Mouse (Mus musculus): ENCODE measurements around the gene Hoxb7. TPM values are rescaled to one million over a fixed set of nuclear protein-coding genes. Genes with fewer than 3 reads are reported as not detected.

The Hoxb7 gene
- polyA plus RNA-seq, 1 experiment from 2014 or later = 0.39 TPM

GRCm38 (mm10) chr11:96301837-96302236 lies 15.4 kb downstream of the Hoxb7 start:
- Histone ChIP-seq H3K27ac (replicated peaks; ENCODE audit: low read depth, low read length) (no peak overlapping the region), H3K9ac (ENCODE audit: low read depth, low read length) (no peak overlapping the region), H3K4me1 (ENCODE audit: control insufficient read depth, insufficient read depth, low read length) (no peaks in the 10 kb centered on the region), H3K4me2 (ENCODE audit: low read depth, low read length) (no peak overlapping the region), H3K36me3 (ENCODE audit: control insufficient read depth, insufficient read depth, low read length) (no peaks in the 10 kb centered on the region), H3K9me3 (ENCODE audit: control insufficient read depth, low read length) (no peaks in the 10 kb centered on the region), H3K4me3 (ENCODE audit: low read depth, low read length) (no peak overlapping the region), H3K27me3 (replicated peaks; ENCODE audit: control insufficient read depth, insufficient read depth, low read length) (peaks cover 100% of the 10 kb centered on the region)
- DNase-seq (ENCODE audit: low spot score) (no peak), ATAC-seq (ENCODE audit: low read depth) (no peak)
- 2% methylated on average over 15 of the region's 15 CpGs for WGBS

GRCm38 (mm10) chr11:96302381-96303150 lies 16.1 kb downstream of the Hoxb7 start:
- Histone ChIP-seq H3K9me3 (ENCODE audit: control insufficient read depth, low read length) (no peaks in the 10 kb centered on the region), H3K4me3 (ENCODE audit: low read depth, low read length) (no peak overlapping the region; the same call in 1 of the 2 replicates), H3K27me3 (replicated peaks; ENCODE audit: control insufficient read depth, insufficient read depth, low read length) (peaks cover 100% of the 10 kb centered on the region), H3K4me2 (ENCODE audit: low read depth, low read length) (no peak overlapping the region), H3K9ac (ENCODE audit: low read depth, low read length) (no peak overlapping the region), H3K4me1 (ENCODE audit: control insufficient read depth, insufficient read depth, low read length) (no peaks in the 10 kb centered on the region), H3K36me3 (ENCODE audit: control insufficient read depth, insufficient read depth, low read length) (no peaks in the 10 kb centered on the region), H3K27ac (replicated peaks; ENCODE audit: low read depth, low read length) (no peak overlapping the region)
- no peak for DNase-seq (ENCODE audit: low spot score)
- ATAC-seq (ENCODE audit: low read depth) = no peak
- WGBS = 6% methylated on average over 23 of the region's 23 CpGs

GRCm38 (mm10) chr11:96303151-96304099 lies 17.0 kb downstream of the Hoxb7 start, which contains the start of gene Hoxb5:
Hoxb5 (plus strand) TSS chr11:96303336.
- H3K4me2 ChIP-seq (ENCODE audit: low read depth, low read length) = peak within 1 kb of the TSS; percentile 27
- H3K36me3 ChIP-seq (ENCODE audit: control insufficient read depth, insufficient read depth, low read length) = no peaks in the 10 kb centered on the region
- peaks cover 100% of the 10 kb centered on the region for H3K27me3 ChIP-seq (replicated peaks; ENCODE audit: control insufficient read depth, insufficient read depth, low read length)
- H3K9me3 ChIP-seq (ENCODE audit: control insufficient read depth, low read length) = no peaks in the 10 kb centered on the region
- 2% methylated on average over 55 of the region's 69 CpGs for WGBS
- peak within 1 kb of the TSS; percentile 12; the same call in 1 of the 2 replicates for H3K4me3 ChIP-seq (ENCODE audit: low read depth, low read length)
- ATAC-seq (ENCODE audit: low read depth) = no peak; the same call in 1 of the 2 replicates
- no peaks in the 10 kb centered on the region for H3K4me1 ChIP-seq (ENCODE audit: control insufficient read depth, insufficient read depth, low read length)
- H3K27ac ChIP-seq (replicated peaks; ENCODE audit: low read depth, low read length) = no peak within 1 kb of the TSS; the same call in 1 of the 2 replicates
- no peak within 1 kb of the TSS for H3K9ac ChIP-seq (ENCODE audit: low read depth, low read length)
- peak; percentile 48 for DNase-seq (ENCODE audit: low spot score)

GRCm38 (mm10) chr11:96304381-96305195 lies 18.2 kb downstream of the Hoxb7 start:
- no peak for DNase-seq (ENCODE audit: low spot score)
- Histone ChIP-seq H3K36me3 (ENCODE audit: control insufficient read depth, insufficient read depth, low read length) (no peaks in the 10 kb centered on the region), H3K9ac (ENCODE audit: low read depth, low read length) (no peak overlapping the region; the same call in 1 of the 2 replicates), H3K4me3 (ENCODE audit: low read depth, low read length) (peak overlapping the region; percentile 8; the same call in 1 of the 2 replicates), H3K4me2 (ENCODE audit: low read depth, low read length) (peak overlapping the region; percentile 12; the same call in 1 of the 2 replicates), H3K4me1 (ENCODE audit: control insufficient read depth, insufficient read depth, low read length) (no peaks in the 10 kb centered on the region), H3K9me3 (ENCODE audit: control insufficient read depth, low read length) (no peaks in the 10 kb centered on the region), H3K27ac (replicated peaks; ENCODE audit: low read depth, low read length) (no peak overlapping the region), H3K27me3 (replicated peaks; ENCODE audit: control insufficient read depth, insufficient read depth, low read length) (peaks cover 100% of the 10 kb centered on the region)
- 2% methylated on average over 37 of the region's 38 CpGs for WGBS
- no peak for ATAC-seq (ENCODE audit: low read depth)

- no peak overlapping the region for H3K9ac ChIP-seq (ENCODE audit: low read depth, low read length)
- H3K4me2 ChIP-seq (ENCODE audit: low read depth, low read length) = no peak overlapping the region
- WGBS = 44% methylated on average over 6 of the region's 6 CpGs
These were observed 19.2 kb downstream of the Hoxb7 start for GRCm38 (mm10) chr11:96305505-96306182.

GRCm38 (mm10) chr11:96306183-96306907 lies 19.9 kb downstream of the Hoxb7 start:
- H3K4me1 ChIP-seq (ENCODE audit: control insufficient read depth, insufficient read depth, low read length) = no peaks in the 10 kb centered on the region
- no peak overlapping the region for H3K27ac ChIP-seq (replicated peaks; ENCODE audit: low read depth, low read length)
- ATAC-seq (ENCODE audit: low read depth) (no peak), DNase-seq (ENCODE audit: low spot score) (no peak)
- H3K4me3 ChIP-seq (ENCODE audit: low read depth, low read length) = no peak overlapping the region
- no peak overlapping the region for H3K9ac ChIP-seq (ENCODE audit: low read depth, low read length)
- H3K36me3 ChIP-seq (ENCODE audit: control insufficient read depth, insufficient read depth, low read length) = no peaks in the 10 kb centered on the region
- WGBS = 20% methylated on average over 7 of the region's 7 CpGs
- H3K27me3 ChIP-seq (replicated peaks; ENCODE audit: control insufficient read depth, insufficient read depth, low read length) = peaks cover 100% of the 10 kb centered on the region
- peak overlapping the region; percentile 7; the same call in 1 of the 2 replicates for H3K4me2 ChIP-seq (ENCODE audit: low read depth, low read length)
- H3K9me3 ChIP-seq (ENCODE audit: control insufficient read depth, low read length) = no peaks in the 10 kb centered on the region

More at GRCm38 (mm10) chr11:96305505-96306182, 19.2 kb downstream of the Hoxb7 start:
- H3K9me3 ChIP-seq (ENCODE audit: control insufficient read depth, low read length) = no peaks in the 10 kb centered on the region
- no peaks in the 10 kb centered on the region for H3K4me1 ChIP-seq (ENCODE audit: control insufficient read depth, insufficient read depth, low read length)
- no peak overlapping the region for H3K4me3 ChIP-seq (ENCODE audit: low read depth, low read length)
- H3K27me3 ChIP-seq (replicated peaks; ENCODE audit: control insufficient read depth, insufficient read depth, low read length) = peaks cover 100% of the 10 kb centered on the region
- H3K27ac ChIP-seq (replicated peaks; ENCODE audit: low read depth, low read length) = no peak overlapping the region
- DNase-seq (ENCODE audit: low spot score) = no peak
- no peak for ATAC-seq (ENCODE audit: low read depth)
- H3K36me3 ChIP-seq (ENCODE audit: control insufficient read depth, insufficient read depth, low read length) = no peaks in the 10 kb centered on the region

GRCm38 (mm10) chr11:96306908-96307269 lies 20.5 kb downstream of the Hoxb7 start:
- H3K4me2 ChIP-seq (ENCODE audit: low read depth, low read length) = no peak overlapping the region
- DNase-seq (ENCODE audit: low spot score) = no peak
- no peak overlapping the region for H3K4me3 ChIP-seq (ENCODE audit: low read depth, low read length)
- no peak overlapping the region for H3K27ac ChIP-seq (replicated peaks; ENCODE audit: low read depth, low read length)
- H3K9ac ChIP-seq (ENCODE audit: low read depth, low read length) = no peak overlapping the region
- peaks cover 100% of the 10 kb centered on the region for H3K27me3 ChIP-seq (replicated peaks; ENCODE audit: control insufficient read depth, insufficient read depth, low read length)
- H3K36me3 ChIP-seq (ENCODE audit: control insufficient read depth, insufficient read depth, low read length) = no peaks in the 10 kb centered on the region
- H3K9me3 ChIP-seq (ENCODE audit: control insufficient read depth, low read length) = no peaks in the 10 kb centered on the region
- no peak for ATAC-seq (ENCODE audit: low read depth)
- H3K4me1 ChIP-seq (ENCODE audit: control insufficient read depth, insufficient read depth, low read length) = no peaks in the 10 kb centered on the region
- WGBS = 11% methylated on average over 13 of the region's 13 CpGs

Data from embryonic facial prominence, embryonic 14.5 days (tissue).